Mouse (Mus musculus): ENCODE data around the gene Inafm1. TPM values are rescaled to one million over a fixed set of nuclear protein-coding genes. Genes with fewer than 3 reads are reported as not detected.

Inafm1 gene
- total and polyA plus RNA-seq, 2 experiments from 2014 or later, result 71.3 to 78.4 TPM

GRCm38 (mm10) chr7:16298927-16299326 lies 25.5 kb upstream of the Inafm1 start:
- no peak for ATAC-seq
- no peak for DNase-seq (ENCODE audit: low spot score)
- peak overlapping the region; percentile 37; the same call in 1 of the 2 replicates for H3K4me3 ChIP-seq (ENCODE audit: low read length)
- no peak for TF ChIP-seq CTCF (IDR thresholded peaks at IDR 0.05; ENCODE audit: low read depth)
- no peaks in the 10 kb centered on the region for H3K9me3 ChIP-seq (ENCODE audit: low read length)
- WGBS, result 73% methylated on average over 5 of the region's 5 CpGs
- H3K36me3 ChIP-seq (ENCODE audit: insufficient read depth, low read length), result no peaks in the 10 kb centered on the region
- H3K4me2 ChIP-seq (ENCODE audit: low read depth, low read length), result peak overlapping the region; percentile 63
- H3K27ac ChIP-seq, result peak overlapping the region; percentile 63
- peaks cover 7% of the 10 kb centered on the region; the same call in 1 of the 2 replicates for H3K4me1 ChIP-seq (ENCODE audit: insufficient read depth, low read length)
- no peaks in the 10 kb centered on the region for H3K27me3 ChIP-seq (ENCODE audit: insufficient read depth, low read length)
- H3K9ac ChIP-seq (replicated peaks; ENCODE audit: low read length), result peak overlapping the region; percentile 45; the same call in 1 of the 2 replicates

- ATAC-seq (no peak), DNase-seq (ENCODE audit: low spot score) (no peak)
- H3K36me3 ChIP-seq (ENCODE audit: insufficient read depth, low read length), result no peaks in the 10 kb centered on the region
- H3K9ac ChIP-seq (replicated peaks; ENCODE audit: low read length), result no peak overlapping the region
- peaks cover 7% of the 10 kb centered on the region; the same call in 1 of the 2 replicates for H3K4me1 ChIP-seq (ENCODE audit: insufficient read depth, low read length)
- no peak overlapping the region for H3K4me3 ChIP-seq (ENCODE audit: low read length)
- TF ChIP-seq CTCF (IDR thresholded peaks at IDR 0.05; ENCODE audit: low read depth), result no peak
- no peak overlapping the region for H3K4me2 ChIP-seq (ENCODE audit: low read depth, low read length)
- WGBS, result 65% methylated on average over 2 of the region's 2 CpGs
- H3K27me3 ChIP-seq (ENCODE audit: insufficient read depth, low read length), result no peaks in the 10 kb centered on the region
- H3K27ac ChIP-seq, result peak overlapping the region; percentile 71; the same call in 1 of the 2 replicates
- no peaks in the 10 kb centered on the region for H3K9me3 ChIP-seq (ENCODE audit: low read length)
These were observed 24.2 kb upstream of the Inafm1 start for GRCm38 (mm10) chr7:16297616-16298015.

- ATAC-seq, result peak; percentile 65
- WGBS, result under 1% methylated on average over 21 of the region's 22 CpGs
These were observed 23.5 kb upstream of the Inafm1 start for GRCm38 (mm10) chr7:16296766-16297390.

GRCm38 (mm10) chr7:16296146-16296545 lies 22.7 kb upstream of the Inafm1 start:
- Histone ChIP-seq H3K27me3 (ENCODE audit: insufficient read depth, low read length) (no peaks in the 10 kb centered on the region), H3K36me3 (ENCODE audit: insufficient read depth, low read length) (no peaks in the 10 kb centered on the region), H3K4me2 (ENCODE audit: low read depth, low read length) (peak overlapping the region; percentile 61), H3K9me3 (ENCODE audit: low read length) (no peaks in the 10 kb centered on the region), H3K27ac (peak overlapping the region; percentile 71; the same call in 1 of the 2 replicates), H3K9ac (replicated peaks; ENCODE audit: low read length) (peak overlapping the region; percentile 33; the same call in 1 of the 2 replicates), H3K4me1 (ENCODE audit: insufficient read depth, low read length) (peaks cover 7% of the 10 kb centered on the region; the same call in 1 of the 2 replicates), H3K4me3 (ENCODE audit: low read length) (no peak overlapping the region)
- no peak for TF ChIP-seq CTCF (IDR thresholded peaks at IDR 0.05; ENCODE audit: low read depth)
- ATAC-seq, result no peak
- WGBS, result 43% methylated on average over 2 of the region's 2 CpGs
- DNase-seq (ENCODE audit: low spot score), result no peak

More at GRCm38 (mm10) chr7:16296766-16297390, 23.5 kb upstream of the Inafm1 start:
- Histone ChIP-seq H3K9ac (replicated peaks; ENCODE audit: low read length) (peak overlapping the region; percentile 33; the same call in 1 of the 2 replicates), H3K4me3 (ENCODE audit: low read length) (peak overlapping the region; percentile 33), H3K36me3 (ENCODE audit: insufficient read depth, low read length) (no peaks in the 10 kb centered on the region), H3K4me1 (ENCODE audit: insufficient read depth, low read length) (peaks cover 7% of the 10 kb centered on the region; the same call in 1 of the 2 replicates), H3K27ac (peak overlapping the region; percentile 71), H3K9me3 (ENCODE audit: low read length) (no peaks in the 10 kb centered on the region), H3K27me3 (ENCODE audit: insufficient read depth, low read length) (no peaks in the 10 kb centered on the region), H3K4me2 (ENCODE audit: low read depth, low read length) (peak overlapping the region; percentile 61)
- peak; percentile 95 for DNase-seq (ENCODE audit: low spot score)
- peak; percentile 60 for TF ChIP-seq CTCF (IDR thresholded peaks at IDR 0.05; ENCODE audit: low read depth)

- WGBS, result 2% methylated on average over 40 of the region's 41 CpGs
- ATAC-seq, result peak; percentile 11; the same call in 1 of the 2 replicates
- peak overlapping the region; percentile 37; the same call in 1 of the 2 replicates for H3K9ac ChIP-seq (replicated peaks; ENCODE audit: low read length)
These were observed 22.0 kb upstream of the Inafm1 start for GRCm38 (mm10) chr7:16295321-16295900.

GRCm38 (mm10) chr7:16294837-16295236 lies 21.4 kb upstream of the Inafm1 start:
- ATAC-seq, result peak; percentile 39
- Histone ChIP-seq H3K27me3 (ENCODE audit: insufficient read depth, low read length) (no peaks in the 10 kb centered on the region), H3K27ac (peak overlapping the region; percentile 66), H3K9ac (replicated peaks; ENCODE audit: low read length) (peak overlapping the region; percentile 37; the same call in 1 of the 2 replicates), H3K4me2 (ENCODE audit: low read depth, low read length) (peak overlapping the region; percentile 57), H3K9me3 (ENCODE audit: low read length) (no peaks in the 10 kb centered on the region), H3K4me1 (ENCODE audit: insufficient read depth, low read length) (peaks cover 7% of the 10 kb centered on the region; the same call in 1 of the 2 replicates), H3K4me3 (ENCODE audit: low read length) (peak overlapping the region; percentile 35), H3K36me3 (ENCODE audit: insufficient read depth, low read length) (no peaks in the 10 kb centered on the region)
- peak; percentile 96 for TF ChIP-seq CTCF (IDR thresholded peaks at IDR 0.05; ENCODE audit: low read depth)
- peak; percentile 94 for DNase-seq (ENCODE audit: low spot score)
- WGBS, result 0% methylated on average over 23 of the region's 23 CpGs

More at GRCm38 (mm10) chr7:16295321-16295900, 22.0 kb upstream of the Inafm1 start:
- H3K36me3 ChIP-seq (ENCODE audit: insufficient read depth, low read length), result no peaks in the 10 kb centered on the region
- peak overlapping the region; percentile 66 for H3K27ac ChIP-seq
- peaks cover 7% of the 10 kb centered on the region; the same call in 1 of the 2 replicates for H3K4me1 ChIP-seq (ENCODE audit: insufficient read depth, low read length)
- H3K4me2 ChIP-seq (ENCODE audit: low read depth, low read length), result peak overlapping the region; percentile 57
- H3K27me3 ChIP-seq (ENCODE audit: insufficient read depth, low read length), result no peaks in the 10 kb centered on the region
- TF ChIP-seq CTCF (IDR thresholded peaks at IDR 0.05; ENCODE audit: low read depth), result no peak
- peak; percentile 85 for DNase-seq (ENCODE audit: low spot score)
- peak overlapping the region; percentile 35 for H3K4me3 ChIP-seq (ENCODE audit: low read length)
- H3K9me3 ChIP-seq (ENCODE audit: low read length), result no peaks in the 10 kb centered on the region
